Mouse (Mus musculus) heart, postnatal 10 days (tissue): Measurements from ENCODE around the gene Igfbp5. TPM values are rescaled to one million over a fixed set of nuclear protein-coding genes. Genes with fewer than 3 reads are reported as not detected.

Source experiments
- DNase-seq, 2 experiments: peaks; one replicate each; pipeline ENCODE4 v3.0.0; 2021
- intact Hi-C: fragments of 180-260 bp; cut with DNase I; formaldehyde crosslinking; loops from one replicate; pipeline ENCODE4 v1.15.1; 2025
- total RNA-seq, 2 experiments: library from RNA; stranded (reverse); gene quantifications; 2 replicates each; pipeline ENCODE4 v1.2.3; 2021

Igfbp5 gene
- total RNA-seq: 100 to 1,000 TPM; 152 to 192 TPM

DNA sequence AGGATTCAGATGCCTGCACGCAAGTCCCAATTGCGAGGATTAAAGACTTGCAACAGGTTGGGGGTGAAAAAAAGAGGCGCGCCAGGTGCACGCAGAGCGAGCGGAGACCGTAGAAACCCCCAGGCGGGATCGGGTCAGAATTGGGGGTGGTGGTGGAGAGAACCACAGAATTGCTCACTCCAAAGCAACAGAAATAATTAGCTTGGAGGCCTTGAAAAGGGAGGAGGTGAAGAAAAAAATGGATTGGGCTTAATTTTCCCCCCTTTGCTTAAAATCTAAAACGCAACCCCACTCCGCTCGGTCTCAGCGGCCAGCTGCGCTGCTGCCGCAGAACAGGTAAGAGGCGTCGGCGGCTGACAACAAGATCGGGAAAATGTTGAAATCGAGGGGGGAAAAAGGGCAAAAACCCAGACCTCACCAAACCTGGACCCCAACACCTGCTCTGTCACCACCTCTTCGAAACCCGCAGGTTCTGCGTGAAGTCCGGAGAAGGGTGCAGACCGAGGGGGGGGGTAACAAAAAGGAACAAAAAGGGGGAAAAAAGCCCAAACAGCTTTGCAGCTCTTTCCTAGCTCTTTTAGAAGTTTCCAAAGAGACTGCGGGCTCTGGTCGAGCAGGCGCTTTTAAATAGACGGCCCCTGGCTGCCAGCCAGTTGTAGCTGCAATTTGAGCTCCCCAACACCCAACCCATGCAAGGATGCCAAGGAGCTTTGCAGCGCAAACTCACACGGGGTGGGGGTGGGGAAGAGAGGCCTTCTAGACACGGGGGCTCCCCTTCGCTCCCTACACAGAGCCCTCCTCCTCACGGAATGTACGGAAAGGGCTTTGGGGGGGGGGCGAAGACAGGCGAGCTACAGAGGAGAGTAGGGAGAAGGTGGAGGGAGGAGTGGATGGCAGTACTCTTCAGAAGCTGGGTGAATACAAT, at the start of gene Igfbp5:
Gene Igfbp5, minus strand, starts transcription at position 598 of the 925 bp plus-strand sequence.
- intact Hi-C loops: loop anchor here (5.0 kb wide), 1 partner anchor 488 kb away; no protein-coding TSS in a partner anchor
- DNase-seq: peak; percentile 86 to 87

DNA sequence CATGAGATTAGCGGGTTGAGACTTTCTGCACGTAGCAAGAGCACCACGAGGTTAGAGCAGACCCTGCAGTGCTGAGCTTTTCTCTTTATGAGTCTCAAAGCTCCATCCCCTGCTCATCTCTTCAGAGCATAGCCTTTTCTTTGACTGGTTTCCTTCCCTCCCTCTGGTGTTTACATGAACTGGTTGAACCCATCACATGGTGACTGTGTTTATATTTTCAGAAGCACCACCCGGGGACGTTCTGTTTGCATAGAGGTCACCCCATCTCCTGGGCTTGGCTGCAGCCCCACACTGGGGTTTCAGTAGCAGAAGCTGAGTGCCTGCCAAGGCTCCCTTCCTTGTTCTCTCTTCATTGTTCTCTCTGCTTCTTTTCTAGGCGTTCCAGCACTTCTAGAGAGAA, 40.1 kb upstream of the Igfbp5 start:
- intact Hi-C loops: no loop called here
- DNase-seq: peak; percentile 25 to 58

DNA sequence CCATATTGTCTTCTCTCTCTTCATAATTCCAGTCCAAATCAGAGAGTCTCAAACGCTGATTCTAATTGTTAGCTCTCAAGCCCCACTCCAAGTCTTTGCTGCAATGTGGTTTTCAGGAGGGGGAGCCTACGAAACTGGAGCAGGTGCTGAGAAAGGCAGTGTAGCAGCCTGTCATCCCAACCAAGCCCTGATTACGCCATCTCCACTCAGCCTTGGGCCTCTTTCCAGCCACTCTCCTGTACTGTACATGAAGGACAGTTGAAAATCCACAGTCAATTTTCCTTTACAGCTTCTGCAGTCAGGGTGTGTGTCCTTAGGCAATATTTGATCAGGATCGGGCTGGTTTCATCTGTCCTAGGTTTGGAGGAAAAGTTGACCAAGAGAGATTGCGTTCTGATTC, 38.4 kb upstream of the Igfbp5 start:
- intact Hi-C loops: no loop called here
- DNase-seq: peak in 1 of 2 experiments; percentile 14

DNA sequence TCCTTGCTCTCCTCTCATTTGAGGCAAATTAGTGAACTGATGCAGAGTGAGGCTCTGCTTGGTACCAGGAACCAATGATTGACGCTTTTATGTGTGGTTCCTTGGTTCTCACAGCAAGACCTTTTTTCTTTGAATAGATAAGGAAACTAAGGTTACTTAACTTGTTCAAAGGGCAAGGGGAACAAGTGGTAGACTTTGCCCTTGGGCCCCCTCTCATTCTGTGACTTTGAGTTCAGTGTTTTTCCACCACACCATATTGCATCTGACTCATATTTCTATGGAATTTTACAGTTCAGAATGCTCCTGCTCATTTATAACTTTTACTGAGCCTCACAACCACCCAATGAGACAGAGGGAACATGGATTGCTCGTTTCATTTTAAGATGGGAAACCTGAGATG, 21.1 kb upstream of the Igfbp5 start:
- no peak for DNase-seq
- intact Hi-C loops: no loop called here

DNA sequence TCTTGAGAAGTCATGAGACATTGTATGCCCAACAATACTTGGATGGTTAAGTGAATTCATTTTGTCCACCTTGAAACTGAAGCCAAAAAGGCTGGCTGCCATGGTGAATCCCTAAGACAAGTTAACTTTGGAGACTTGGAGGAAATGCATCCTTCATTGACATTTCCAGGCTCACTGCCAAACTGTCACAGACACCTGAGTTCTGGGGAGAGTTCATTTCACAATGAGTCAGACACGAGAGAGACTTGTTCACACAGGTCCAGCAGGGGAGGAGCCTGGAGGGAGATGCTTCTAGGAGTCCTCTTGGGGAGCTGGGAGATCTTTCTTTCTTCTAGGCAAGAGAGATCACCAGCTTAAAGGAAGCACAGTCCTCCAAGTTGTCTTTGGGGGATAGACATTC, 13.2 kb upstream of the Igfbp5 start:
- DNase-seq: no peak
- intact Hi-C loops: no loop called here

DNA sequence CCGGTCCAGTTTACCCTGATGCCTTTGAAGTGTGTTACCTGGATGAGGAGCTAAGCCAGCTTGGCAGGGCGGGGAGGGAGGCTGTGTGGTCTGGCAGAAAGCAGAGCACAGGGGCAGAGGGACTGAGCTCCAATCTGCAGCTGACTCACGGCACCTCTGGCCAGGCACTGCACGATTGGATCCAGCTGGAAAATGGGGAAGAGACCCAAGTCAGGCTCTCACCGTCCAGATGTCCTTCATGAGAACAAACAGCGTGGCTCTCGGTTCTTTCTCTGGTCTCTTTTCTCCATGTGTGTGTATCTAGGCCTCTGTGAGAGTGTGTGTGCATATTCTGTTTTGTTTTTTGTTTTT, 11.1 kb upstream of the Igfbp5 start:
- DNase-seq: peak; percentile 73 to 78
- intact Hi-C loops: no loop called here

DNA sequence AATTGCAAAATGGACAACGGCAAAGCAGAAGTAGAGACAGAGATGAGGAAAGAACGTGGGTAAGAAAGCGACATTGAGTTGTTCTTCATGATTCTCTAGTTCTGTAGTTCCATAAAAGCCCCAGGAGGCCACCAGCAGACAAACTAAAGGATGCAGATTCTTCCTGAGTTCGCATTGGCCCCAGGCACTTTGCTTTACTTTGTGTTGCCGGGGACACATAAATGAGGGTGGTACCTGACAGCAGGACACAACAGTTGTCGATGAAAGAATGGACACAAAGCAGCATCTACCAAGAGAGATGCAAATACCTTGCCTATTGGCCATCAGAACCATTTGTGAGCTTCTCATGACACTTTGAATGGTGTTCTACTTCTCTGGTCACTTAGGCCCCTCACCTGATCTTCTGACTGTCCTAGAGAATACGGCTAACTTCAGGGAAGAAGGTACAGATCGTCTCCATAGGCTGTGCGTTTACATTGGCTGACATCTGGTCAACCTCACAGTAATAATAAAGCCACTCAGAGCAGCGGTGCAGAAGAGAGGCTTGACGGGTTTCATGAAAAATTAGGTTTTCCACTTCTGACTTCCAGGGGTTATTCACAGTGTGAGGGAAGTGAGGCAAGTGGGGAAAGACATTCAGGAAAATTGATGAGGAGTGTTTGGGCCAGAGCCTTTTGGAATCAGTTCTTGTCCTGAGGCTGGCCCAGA, 10.6 kb upstream of the Igfbp5 start:
- intact Hi-C loops: no loop called here
- DNase-seq: no peak

DNA sequence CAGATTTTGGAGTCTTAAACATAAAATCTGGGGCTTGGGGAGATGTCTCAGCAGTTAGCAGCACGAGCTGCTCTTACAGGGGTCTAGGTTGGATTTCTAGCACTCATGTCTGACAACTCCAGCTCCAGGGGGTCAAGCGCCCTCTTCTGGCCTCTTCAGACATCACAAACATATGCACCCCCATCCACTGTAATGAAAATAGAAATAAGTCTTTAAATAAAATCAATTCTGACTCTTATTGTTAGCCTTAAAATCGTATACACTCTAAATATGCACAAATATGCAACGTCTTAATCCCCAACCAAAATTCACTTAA, 4.6 kb upstream of the Igfbp5 start:
- intact Hi-C loops: loop anchor here (5.0 kb wide), 1 partner anchor 483 kb away; no protein-coding TSS in a partner anchor
- no peak for DNase-seq

DNA sequence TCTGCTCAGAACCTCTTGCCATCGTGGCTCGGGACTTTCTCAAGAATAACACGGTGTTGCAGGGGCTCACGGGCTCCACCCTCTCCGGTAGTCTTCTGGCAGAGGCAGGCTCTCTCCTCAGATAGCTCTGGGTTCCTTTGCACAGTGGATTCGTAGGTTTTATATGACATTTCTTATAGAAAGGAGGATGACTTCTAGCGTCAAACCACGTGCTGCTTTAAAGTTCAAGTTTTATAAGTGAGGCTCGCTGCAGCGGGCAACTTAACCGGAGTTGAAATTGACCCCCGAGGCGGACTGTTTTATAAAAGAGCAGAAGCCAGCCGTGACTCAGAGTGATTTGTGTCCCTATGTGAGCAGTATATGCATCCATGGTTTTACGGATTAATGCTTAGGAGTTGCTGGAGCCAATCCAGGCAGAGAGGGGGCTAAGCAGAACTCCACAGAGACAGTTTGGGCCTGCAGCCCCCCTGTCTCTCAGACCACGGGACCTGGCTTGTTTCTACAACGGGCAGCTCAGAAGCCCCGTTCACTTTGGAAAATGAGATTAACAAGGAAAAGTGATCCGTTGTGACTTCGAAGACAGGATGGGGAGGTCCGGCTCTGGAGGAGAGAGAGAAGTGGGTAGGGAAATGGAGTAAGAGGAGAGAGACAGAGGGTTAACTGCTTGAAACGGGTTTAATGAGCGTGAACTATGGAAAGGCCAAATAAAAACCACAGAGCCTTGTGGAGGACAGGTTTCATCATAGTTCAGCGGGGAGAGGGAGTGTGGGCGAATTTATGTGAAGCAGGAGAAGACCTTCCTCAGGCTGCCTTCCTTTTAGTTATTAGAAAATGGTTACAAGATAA, 4.0 kb upstream of the Igfbp5 start:
- intact Hi-C loops: loop anchor here (1.0 to 5.0 kb wide), 2 partner anchors 396 to 484 kb away; no protein-coding TSS in a partner anchor
- no peak for DNase-seq

DNA sequence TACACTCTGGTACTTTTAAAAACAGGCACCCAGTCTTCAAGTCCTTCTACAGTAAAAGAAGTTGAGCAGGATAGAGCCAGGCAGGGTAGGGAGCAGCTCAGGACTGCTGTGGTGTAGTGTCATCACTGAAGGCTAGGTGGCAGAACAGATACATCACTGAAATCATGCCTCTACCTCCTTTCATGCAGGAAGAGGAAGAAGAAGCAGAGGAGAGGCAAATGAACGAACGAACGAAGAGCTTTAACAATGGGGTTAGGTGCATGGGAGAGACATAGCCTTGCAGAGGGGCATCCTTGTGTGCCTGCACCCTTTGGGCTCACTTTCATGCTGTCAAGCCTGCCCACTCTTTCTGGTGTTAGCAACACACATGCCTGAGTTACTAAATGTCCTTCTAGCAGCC, 3.2 kb upstream of the Igfbp5 start:
- DNase-seq: peak; percentile 74 to 75
- intact Hi-C loops: loop anchor here (1.0 to 5.0 kb wide), 2 partner anchors 396 to 484 kb away; no protein-coding TSS in a partner anchor

DNA sequence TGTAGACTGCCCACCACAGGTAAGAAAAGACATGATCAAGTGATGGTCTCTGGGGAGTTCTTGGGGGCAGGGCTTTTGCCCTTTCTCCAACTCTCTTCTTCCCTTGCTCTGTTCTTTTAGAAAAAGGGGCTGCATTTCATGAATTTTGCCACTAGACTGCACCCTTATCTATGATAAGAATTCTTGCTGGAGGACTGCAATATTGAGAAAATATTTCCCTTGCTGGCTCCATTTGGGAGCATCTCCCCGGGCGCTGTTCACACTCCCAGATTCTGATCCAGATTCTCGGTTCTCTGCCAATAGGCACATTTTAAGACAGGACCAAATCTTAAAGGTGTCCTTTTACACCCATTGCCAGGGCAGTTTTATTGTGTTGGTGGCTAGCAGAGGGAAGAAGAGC, 1.4 kb upstream of the Igfbp5 start:
- DNase-seq: no peak

DNA sequence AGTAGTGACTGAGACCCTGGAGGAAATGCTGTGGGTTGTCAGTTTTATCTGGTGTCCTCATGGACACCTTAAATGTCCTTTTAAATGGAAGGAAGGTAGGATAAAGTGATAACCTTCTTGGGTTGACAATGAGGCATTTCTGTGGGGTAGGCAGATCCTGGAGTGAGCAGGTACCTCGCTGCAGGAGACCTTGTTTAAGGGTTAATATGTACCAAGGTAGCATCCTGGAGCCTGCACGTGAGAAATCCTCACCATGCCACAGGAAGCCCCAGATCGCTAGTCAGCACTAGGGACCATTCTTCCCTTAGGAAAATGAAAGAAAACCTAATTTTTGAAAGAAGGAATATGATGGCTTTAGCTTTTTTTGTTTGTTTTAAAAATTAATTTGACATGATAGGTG, 1.0 kb upstream of the Igfbp5 start:
- intact Hi-C loops: loop anchor here (5.0 kb wide), 1 partner anchor 487 kb away; no protein-coding TSS in a partner anchor
- DNase-seq: no peak

More for the DNA sequence above, 1.4 kb upstream of the Igfbp5 start:
- intact Hi-C loops: loop anchor here (5.0 kb wide), 1 partner anchor 486 kb away; no protein-coding TSS in a partner anchor

DNA sequence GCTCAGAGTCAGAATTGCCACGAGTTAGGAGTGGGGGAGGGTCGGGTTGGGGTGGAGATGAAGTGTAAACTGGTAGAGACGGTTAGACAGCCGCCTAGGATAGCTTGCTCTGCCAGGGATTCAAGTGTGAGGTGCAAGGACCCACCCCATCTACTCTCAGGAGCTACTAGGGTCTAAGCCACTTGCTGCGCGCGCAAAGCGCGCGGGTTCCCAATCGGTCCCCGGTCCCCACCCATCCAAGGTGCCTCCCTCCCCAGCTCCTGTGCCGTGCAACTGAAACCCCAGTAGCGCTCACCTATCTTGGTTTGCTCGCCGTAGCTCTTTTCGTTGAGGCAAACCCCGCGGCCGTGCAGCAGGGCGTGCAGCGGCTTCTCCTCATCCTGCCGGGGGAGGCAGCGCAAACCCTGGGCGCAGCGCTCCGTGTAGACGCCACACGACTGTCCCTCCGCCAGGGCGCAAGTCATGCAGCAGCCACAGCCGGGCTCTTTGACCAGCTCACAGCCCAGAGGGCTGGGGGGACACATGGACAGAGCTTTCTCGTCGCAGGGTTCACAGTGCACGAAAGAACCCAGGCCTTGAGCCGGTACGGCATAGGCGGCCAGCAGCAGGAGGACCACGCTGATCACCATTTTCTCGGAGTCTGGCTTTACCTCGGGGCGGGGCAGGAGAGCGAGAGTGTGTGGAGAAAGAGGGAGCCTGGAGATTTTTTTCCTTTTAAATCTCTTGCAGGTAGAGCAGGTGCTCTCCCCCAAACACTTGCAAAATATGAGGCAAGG, 985 bp downstream of the Igfbp5 start:
- peak; percentile 71 to 72 for DNase-seq
- intact Hi-C loops: no loop called here

DNA sequence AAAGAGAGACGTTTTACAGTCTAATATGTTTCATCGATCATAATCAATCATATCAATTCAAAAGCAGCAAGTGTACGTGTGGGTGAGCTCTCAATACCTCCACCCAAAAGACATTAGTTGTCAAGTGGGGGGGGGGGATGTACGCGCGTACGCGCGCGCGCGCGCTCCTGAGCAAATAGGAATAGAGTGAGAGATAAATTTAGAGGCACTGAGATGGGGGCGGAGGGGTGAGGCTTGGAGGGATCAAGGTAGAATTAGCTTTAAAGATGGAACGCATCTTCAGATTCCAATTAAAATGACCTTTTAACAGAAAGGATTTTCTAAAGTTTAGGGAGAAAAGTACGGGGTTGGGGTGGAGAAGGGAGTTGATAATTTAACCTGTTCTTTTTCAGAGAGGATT, 1.6 kb downstream of the Igfbp5 start:
- no peak for DNase-seq
- intact Hi-C loops: no loop called here

DNA sequence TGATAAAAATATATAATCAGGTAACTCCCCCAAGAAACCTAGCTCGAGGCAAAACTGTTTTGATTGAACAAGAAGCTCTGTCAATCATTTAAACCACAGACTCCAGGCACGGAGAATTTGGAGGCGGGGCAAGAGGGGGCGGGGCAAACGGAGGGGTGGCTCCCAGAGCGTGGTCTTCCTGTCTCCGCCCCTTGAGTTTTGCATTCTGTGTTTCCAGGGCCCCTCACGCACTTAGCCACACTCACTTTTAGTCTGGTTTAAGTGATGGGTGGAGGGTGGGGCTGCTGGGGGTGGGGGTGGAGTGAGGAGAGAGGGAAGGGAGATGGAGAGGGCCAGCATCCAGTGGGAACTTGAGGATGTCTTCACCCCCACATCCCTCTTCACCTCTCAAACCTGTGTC, 2.2 kb downstream of the Igfbp5 start:
- intact Hi-C loops: no loop called here
- peak; percentile 61 to 70 for DNase-seq

DNA sequence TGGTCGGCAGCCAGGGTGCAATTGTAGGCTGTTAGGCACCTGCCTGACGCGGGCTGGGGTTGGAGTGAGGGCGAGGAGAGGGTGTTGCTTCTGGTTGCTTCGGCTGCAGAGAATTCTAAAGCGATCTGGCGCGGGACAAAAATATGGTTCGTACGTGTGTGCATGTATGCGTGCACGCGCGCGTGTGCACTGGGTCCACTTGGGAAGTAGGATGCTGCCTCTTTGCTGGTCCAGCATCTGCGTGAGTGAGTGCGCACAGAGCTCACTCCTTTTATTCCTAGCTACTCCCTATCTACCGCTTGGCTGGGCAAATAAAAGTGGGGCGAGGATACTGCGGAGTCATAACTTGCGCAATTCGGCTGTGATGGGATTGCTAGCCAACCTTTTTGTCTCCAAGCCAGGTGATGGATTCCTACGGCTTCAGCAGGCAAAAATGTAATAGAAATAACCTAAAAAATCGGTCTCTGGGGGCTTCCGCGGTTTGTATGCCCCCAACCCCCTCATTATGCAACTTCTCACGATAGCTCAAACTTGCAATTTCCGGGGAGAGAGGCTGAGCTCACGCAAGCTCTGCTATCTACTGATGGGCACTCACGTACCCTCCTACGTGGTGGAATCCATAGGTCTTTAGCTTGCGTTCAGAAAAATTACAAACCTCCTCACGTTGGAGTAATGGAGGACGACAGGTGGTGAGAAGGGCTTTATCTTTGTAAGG, 2.8 kb downstream of the Igfbp5 start:
- DNase-seq: no peak
- intact Hi-C loops: no loop called here

DNA sequence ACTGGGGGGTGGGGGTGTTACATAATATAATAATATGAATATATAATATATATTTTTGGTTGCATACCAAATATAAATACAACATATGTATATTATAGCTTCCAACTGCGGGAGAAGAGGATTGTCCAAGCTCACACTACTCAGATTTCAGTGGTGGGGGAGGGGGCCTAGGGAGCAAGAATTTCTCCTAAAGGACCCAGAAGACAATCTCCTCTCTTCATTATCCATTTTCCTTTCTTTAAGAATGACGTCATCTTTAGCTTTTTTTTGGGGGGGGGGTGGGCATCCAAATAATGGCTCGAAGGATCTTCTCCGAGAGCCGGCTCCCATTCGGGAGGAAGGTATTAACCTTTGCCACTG, 3.4 kb downstream of the Igfbp5 start:
- no peak for DNase-seq
- intact Hi-C loops: no loop called here

DNA sequence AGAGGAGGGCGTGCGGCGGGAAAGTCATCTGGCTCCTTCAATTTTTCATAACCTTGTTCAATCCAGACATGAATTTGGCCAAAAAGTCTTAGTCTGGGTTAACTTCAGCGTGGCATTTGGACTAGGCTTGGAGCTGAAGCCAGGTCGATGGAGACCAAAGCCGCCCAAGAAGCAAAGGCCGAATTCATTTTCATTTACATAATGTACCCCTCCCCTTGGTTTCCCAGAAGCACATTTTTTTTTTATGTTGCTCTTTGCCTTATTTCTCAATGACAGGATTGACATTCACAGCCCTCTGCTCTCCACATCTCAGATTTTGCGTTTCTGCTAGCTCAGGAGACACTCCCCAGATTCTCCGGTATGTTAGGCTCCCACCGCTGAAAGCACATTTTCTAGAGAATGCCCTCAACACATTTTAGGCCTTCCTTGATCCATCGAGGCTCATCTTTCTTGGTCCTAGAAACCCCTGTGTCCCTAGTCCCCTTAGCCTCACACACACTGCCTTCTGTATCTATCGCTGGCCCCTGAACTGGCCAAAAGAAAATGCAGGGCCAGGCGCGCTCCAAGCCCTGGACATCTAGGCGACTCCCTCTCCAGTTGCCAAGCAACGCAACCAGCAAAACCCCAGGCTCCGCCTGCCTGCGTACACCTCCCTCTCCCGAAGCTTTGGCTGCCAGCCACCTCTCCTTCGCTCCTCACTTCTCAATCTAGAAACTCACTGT, 3.9 kb downstream of the Igfbp5 start:
- intact Hi-C loops: no loop called here
- DNase-seq: peak; percentile 86 to 91
